26 mouse cellular contexts compared by ENCODE assay signal in the genomic region with DNA sequence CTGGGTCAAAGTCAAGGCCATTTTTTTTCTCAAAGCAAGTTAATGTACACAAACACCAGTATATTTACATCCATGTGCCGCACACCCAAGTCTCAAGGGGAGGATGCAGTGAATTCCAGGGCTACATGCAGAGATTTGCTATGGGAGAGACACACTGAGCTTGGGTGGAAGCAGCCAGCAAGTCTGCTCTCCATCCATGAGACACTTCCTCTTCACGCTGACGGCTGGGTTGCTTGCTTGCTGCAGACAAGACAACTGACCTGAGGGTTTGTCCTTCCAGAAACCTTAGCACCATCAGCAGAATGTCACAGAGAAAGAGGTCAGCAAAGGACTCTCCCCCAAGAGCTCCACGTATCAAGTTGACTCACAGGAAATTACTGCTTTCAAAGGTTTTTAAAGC.
"Had no signal": no experiment of that assay in that cellular context is flagged by ENCODE, and none has a peak within 500 bp of the region (broad histone marks: within the 10 kb centered on the region; RNA-seq: fewer than 3 reads in every experiment).

No protein-coding gene starts in this region.

- DNase-seq: forebrain, postnatal 0 days; gastrocnemius, postnatal 14 days; gastrocnemius, postnatal 36 days; heart, adult 2 months; heart, postnatal 14 days; heart, postnatal 4 days; kidney, adult 18-20 months; kidney, adult 8-10 months; kidney, postnatal 10 days; kidney, postnatal 25 days; kidney, postnatal 4 days; liver had no signal

- H3K4me2 ChIP-seq: heart, embryonic 11.5 days; heart, embryonic 13.5 days; heart, embryonic 15.5 days; hindbrain, embryonic 12.5 days; hindbrain, embryonic 14.5 days; intestine, embryonic 15.5 days; limb, embryonic 12.5 days had no signal

- H3K27me3 ChIP-seq: intestine, embryonic 15.5 days; limb, embryonic 12.5 days had no signal

- H3K9ac ChIP-seq: forebrain, postnatal 0 days; heart, embryonic 13.5 days; heart, embryonic 15.5 days; hindbrain, embryonic 12.5 days; hindbrain, embryonic 14.5 days; intestine, embryonic 15.5 days; limb, embryonic 12.5 days had no signal

- H3K4me3 ChIP-seq: heart, adult 2 months; heart, embryonic 13.5 days; heart, embryonic 15.5 days; hindbrain, embryonic 10.5 days; hindbrain, embryonic 12.5 days; intestine, embryonic 15.5 days; layer of hippocampus, adult 2 months; left cerebral cortex, adult 2 months; limb, embryonic 10.5 days; limb, embryonic 12.5 days had no signal

- ATAC-seq: forebrain, postnatal 0 days; hindbrain, embryonic 16.5 days; inflammation-experienced regulatory T-cells, adult 6 months; intestine, embryonic 15.5 days; intestine, postnatal 0 days had no signal

- H3K27ac ChIP-seq: heart, adult 2 months; heart, embryonic 13.5 days; heart, embryonic 15.5 days; hindbrain, embryonic 10.5 days; hindbrain, embryonic 12.5 days; hindbrain, embryonic 14.5 days; intestine, embryonic 15.5 days; layer of hippocampus, adult 2 months; left cerebral cortex, adult 2 months; limb, embryonic 10.5 days; limb, embryonic 12.5 days had no signal

- H3K4me1 ChIP-seq: intestine, embryonic 15.5 days; limb, embryonic 10.5 days; limb, embryonic 12.5 days had no signal

- H3K9me3 ChIP-seq: heart, embryonic 13.5 days; heart, embryonic 15.5 days; hindbrain, embryonic 10.5 days; hindbrain, embryonic 12.5 days; intestine, embryonic 15.5 days; limb, embryonic 10.5 days; limb, embryonic 12.5 days had no signal

- H3K36me3 ChIP-seq: heart, embryonic 13.5 days; heart, embryonic 15.5 days; hindbrain, embryonic 10.5 days; hindbrain, embryonic 12.5 days; intestine, embryonic 15.5 days; limb, embryonic 10.5 days; limb, embryonic 12.5 days had no signal
